Mouse (Mus musculus) CH12.LX (cell line): Measurements from ENCODE around the gene Ap1g2. TPM values are rescaled to one million over a fixed set of nuclear protein-coding genes. Genes with fewer than 3 reads are reported as not detected.

ENCODE experiments used
- DNase-seq: peaks from one replicate; pipeline ENCODE4 v3.0.0-alpha.2; 2013; ENCODE audit errors: extremely low read depth
- H3K27ac ChIP-seq: 2 replicates; pipeline ENCODE4 v1.5.1; 2012; ENCODE audit warnings: low read depth, mild to moderate bottlenecking, control low read depth, moderate library complexity; ENCODE audit not compliant: insufficient read depth
- H3K27me3 ChIP-seq: replicated peaks from 2 replicates; pipeline ENCODE3; 2012; ENCODE audit warnings: inconsistent platforms
- H3K36me3 ChIP-seq, 2 experiments: replicated peaks in 1 of 2; 2 replicates each; pipeline versions ENCODE3 to v1.6.1; 2012; ENCODE audit warnings: inconsistent platforms in 1 of 2, low read length in 1 of 2, mild to moderate bottlenecking in 1 of 2, mixed read lengths in 1 of 2, moderate library complexity in 1 of 2; ENCODE audit not compliant: control insufficient read depth in 1 of 2, insufficient read depth in 1 of 2
- H3K4me1 ChIP-seq, 2 experiments: 2 replicates each; pipeline ENCODE4 v1.6.1; 2012; ENCODE audit warnings: inconsistent platforms in 1 of 2, moderate library complexity in 1 of 2; ENCODE audit not compliant: insufficient read depth in 2 of 2, control insufficient read depth in 1 of 2
- H3K4me2 ChIP-seq: 2 replicates; pipeline ENCODE4 v1.6.1; 2012; ENCODE audit warnings: low read depth, mild to moderate bottlenecking, control low read depth; ENCODE audit not compliant: poor library complexity, insufficient read depth, severe bottlenecking
- H3K4me3 ChIP-seq, 3 experiments: fragments of 150-350 bp in 1 of 3; sonication (generic) in 1 of 3; replicated peaks in 1 of 3; 2 replicates each; pipeline versions ENCODE3 to v1.5.1; 2011 to 2012; ENCODE audit warnings: low read depth in 2 of 3, low read length in 2 of 3, mild to moderate bottlenecking in 2 of 3, moderate library complexity in 2 of 3, control low read depth in 1 of 3, improper control_type of control experiment in 1 of 3, inconsistent platforms in 1 of 3, mixed read lengths in 1 of 3; ENCODE audit not compliant: poor library complexity in 1 of 3
- H3K79me2 ChIP-seq: replicated peaks from 2 replicates; pipeline ENCODE4 v1.6.1; 2012; ENCODE audit warnings: mild to moderate bottlenecking, moderate library complexity; ENCODE audit not compliant: control insufficient read depth, poor library complexity, insufficient read depth, severe bottlenecking; ENCODE audit errors: extremely low read depth
- H3K9ac ChIP-seq: 2 replicates; pipeline ENCODE4 v1.6.1; 2012; ENCODE audit warnings: low read depth, mild to moderate bottlenecking, control low read depth, moderate library complexity; ENCODE audit not compliant: insufficient read depth
- H3K9me3 ChIP-seq: replicated peaks from 2 replicates; pipeline ENCODE3; 2012; ENCODE audit warnings: low read length, inconsistent platforms, mixed read lengths
- CHD2 ChIP-seq: IDR thresholded peaks from 2 replicates; pipeline ENCODE4 v1.6.1; 2011; ENCODE audit warnings: low read length, improper control_type of control experiment
- CTCF ChIP-seq, 2 experiments: IDR thresholded peaks in 1 of 2; conservative IDR thresholded peaks in 1 of 2; 2 replicates each; pipeline ENCODE4 v1.5.1; 2011 to 2012; ENCODE audit warnings: low read depth in 2 of 2, low read length in 2 of 2, improper control_type of control experiment in 1 of 2, inconsistent platforms in 1 of 2, mild to moderate bottlenecking in 1 of 2, moderate library complexity in 1 of 2
- ELF1 ChIP-seq: IDR thresholded peaks from 2 replicates; pipeline ENCODE4 v1.6.1; 2014; ENCODE audit warnings: low read depth, mild to moderate bottlenecking, inconsistent platforms, low read length, improper control_type of control experiment
- EP300 ChIP-seq: IDR thresholded peaks from 2 replicates; pipeline ENCODE4 v1.6.1; 2011; ENCODE audit warnings: low read length, improper control_type of control experiment
- IRF4 ChIP-seq: IDR thresholded peaks from 2 replicates; pipeline ENCODE4 v1.6.1; 2014; ENCODE audit warnings: low read depth, mild to moderate bottlenecking, inconsistent platforms, low read length, improper control_type of control experiment
- JUN ChIP-seq: IDR thresholded peaks from 2 replicates; pipeline ENCODE4 v1.6.1; 2011; ENCODE audit warnings: low read depth, mild to moderate bottlenecking, low read length, improper control_type of control experiment, moderate library complexity; ENCODE audit not compliant: insufficient read depth
- JUND ChIP-seq: conservative IDR thresholded peaks from 2 replicates; pipeline ENCODE4 v1.6.1; 2011; ENCODE audit warnings: low read depth, low read length, improper control_type of control experiment
- MAZ ChIP-seq: IDR thresholded peaks from 2 replicates; pipeline ENCODE4 v1.6.1; 2012; ENCODE audit warnings: low read depth, mild to moderate bottlenecking, inconsistent platforms, low read length, improper control_type of control experiment, moderate library complexity
- MEF2A ChIP-seq: IDR thresholded peaks from 2 replicates; pipeline ENCODE4 v1.6.1; 2014; ENCODE audit warnings: low read depth, mild to moderate bottlenecking, inconsistent platforms, low read length, improper control_type of control experiment, borderline replicate concordance
- MXI1 ChIP-seq: IDR thresholded peaks from 2 replicates; pipeline ENCODE4 v1.6.1; 2011; ENCODE audit warnings: mild to moderate bottlenecking, low read depth, low read length, improper control_type of control experiment
- MYC ChIP-seq: IDR thresholded peaks from 2 replicates; pipeline ENCODE4 v1.6.1; 2011; ENCODE audit warnings: low read depth, mild to moderate bottlenecking, improper control_type of control experiment, low read length
- NELFE ChIP-seq: IDR thresholded peaks from 2 replicates; pipeline ENCODE4 v1.6.1; 2011; ENCODE audit warnings: low read depth, low read length, improper control_type of control experiment
- PAX5 ChIP-seq: IDR thresholded peaks from 2 replicates; pipeline ENCODE4 v1.6.1; 2012; ENCODE audit warnings: low read length, inconsistent platforms, mixed read lengths
- POLR2A ChIP-seq: IDR thresholded peaks from 2 replicates; pipeline ENCODE4 v1.6.1; 2011; ENCODE audit warnings: low read depth, mild to moderate bottlenecking, improper control_type of control experiment, low read length
- RAD21 ChIP-seq: IDR thresholded peaks from 2 replicates; pipeline ENCODE4 v1.6.1; 2011; ENCODE audit warnings: low read depth, mild to moderate bottlenecking, low read length, improper control_type of control experiment, moderate library complexity
- RCOR1 ChIP-seq: conservative IDR thresholded peaks from 2 replicates; pipeline ENCODE4 v1.6.1; 2012; ENCODE audit warnings: low read depth, mild to moderate bottlenecking, inconsistent platforms, low read length, improper control_type of control experiment
- SIN3A ChIP-seq: IDR thresholded peaks from 2 replicates; pipeline ENCODE4 v1.6.1; 2012; ENCODE audit warnings: low read length, improper control_type of control experiment, inconsistent platforms
- SMC3 ChIP-seq: IDR thresholded peaks from 2 replicates; pipeline ENCODE4 v1.6.1; 2011; ENCODE audit warnings: low read depth, low read length, improper control_type of control experiment
- TBP ChIP-seq: conservative IDR thresholded peaks from 2 replicates; pipeline ENCODE4 v1.6.1; 2011; ENCODE audit warnings: low read depth, low read length, improper control_type of control experiment
- TCF12 ChIP-seq: IDR thresholded peaks from 2 replicates; pipeline ENCODE4 v1.6.1; 2014; ENCODE audit warnings: low read depth, mild to moderate bottlenecking, inconsistent platforms, low read length, improper control_type of control experiment
- UBTF ChIP-seq: IDR thresholded peaks from 2 replicates; pipeline ENCODE4 v1.6.1; 2012; ENCODE audit warnings: low read depth, mild to moderate bottlenecking, inconsistent platforms, low read length, improper control_type of control experiment, moderate library complexity
- USF1 ChIP-seq: IDR thresholded peaks from 2 replicates; pipeline ENCODE4 v1.6.1; 2014; ENCODE audit warnings: low read depth, mild to moderate bottlenecking, inconsistent platforms, low read length, improper control_type of control experiment
- USF2 ChIP-seq: conservative IDR thresholded peaks from 2 replicates; pipeline ENCODE4 v1.6.1; 2011; ENCODE audit warnings: low read depth, low read length, improper control_type of control experiment
- ZC3H11A ChIP-seq: IDR thresholded peaks from 2 replicates; pipeline ENCODE4 v1.6.1; 2012; ENCODE audit warnings: low read depth, mild to moderate bottlenecking, inconsistent platforms, low read length, improper control_type of control experiment
- ZKSCAN1 ChIP-seq: IDR thresholded peaks from 2 replicates; pipeline ENCODE4 v1.6.1; 2012; ENCODE audit warnings: low read depth, inconsistent platforms, low read length, improper control_type of control experiment, borderline replicate concordance
- ZNF384 ChIP-seq: IDR thresholded peaks from 2 replicates; pipeline ENCODE4 v1.6.1; 2012; ENCODE audit warnings: low read depth, low read length, improper control_type of control experiment, inconsistent platforms
- dilution Hi-C: fragments of 300-500 bp; cut with MboI; formaldehyde crosslinking; loops from 2 replicates; pipeline ENCODE4 v1.14.3; 2020; ENCODE audit warnings: low sequenced_read_pairs; ENCODE audit not compliant: extremely low pct_unique_long_range_greater_than_20kb, extremely low pct_ligation_motif_present
- in situ Hi-C: fragments of 300-500 bp; cut with MboI; formaldehyde crosslinking; loops from 3 replicates; pipeline ENCODE4 v1.14.3; 2019; ENCODE audit warnings: low sequenced_read_pairs, low pct_ligation_motif_present, low pct_unique_long_range_greater_than_20kb, mixed read lengths
- polyA plus RNA-seq: library from polyadenylated mRNA; unstranded; fragments of >175 nt; gene quantifications from 2 replicates; pipeline ENCODE4 v1.2.1, GENCODE M21; 2012; ENCODE audit warnings: low read depth; ENCODE audit not compliant: insufficient read length
- total RNA-seq, 2 experiments: library from RNA; depleted of rRNA; stranded (reverse); fragments of 300-350 nt in 1 of 2; fragments of >200 nt in 1 of 2; gene quantifications; 2 replicates each; pipeline ENCODE4 v1.2.3; 2012 to 2014

Gene Ap1g2
- total and polyA plus RNA-seq, 3 experiments, result 18.3 to 64.8 (median 28.5) TPM

GRCm38 (mm10) chr14:55094704-55095231 is 11.6 kb downstream of the Ap1g2 start, which contains the start of gene Thtpa (continued):
- TF ChIP-seq MEF2A (0 out of 2 replicates have a peak, but pooled peaks have one; percentile 13), USF2 (no peak), CTCF (conservative IDR thresholded peaks at IDR 0.05 in 1 of 2, IDR thresholded peaks at IDR 0.05 in 1 of 2; ENCODE audit: low read depth in 2 of 2, low read length in 2 of 2) (no peak), IRF4 (no peak), PAX5 (no peak), MAZ (no peak), TBP (no peak), EP300 (no peak), JUN (no peak), TCF12 (peak; percentile 31; the same call in 1 of the 2 replicates), USF1 (no peak), ZKSCAN1 (no peak), ELF1 (peak; percentile 88), ZNF384 (no peak), SIN3A (peak; percentile 54; the same call in 1 of the 2 replicates), NELFE (peak; percentile 46; the same call in 1 of the 2 replicates), ZC3H11A (no peak), MYC (no peak; the same call in 1 of the 2 replicates), SMC3 (no peak), JUND (no peak), RCOR1 (no peak)
- TF ChIP-seq, all 38 proteins: peak for 11

- Histone ChIP-seq H3K9ac (no peak overlapping the region), H3K79me2 (no peaks in the 10 kb centered on the region), H3K27ac (no peak overlapping the region), H3K27me3 (peaks cover 2% of the 10 kb centered on the region), H3K4me1 (peaks cover 9 to 53% of the 10 kb centered on the region in 2 experiments), H3K9me3 (no peaks in the 10 kb centered on the region), H3K36me3 (peaks cover 0 to 26% of the 10 kb centered on the region in 2 experiments), H3K4me3 (peak overlapping the region in 1 of 3 experiments; percentile 71), H3K4me2 (no peak overlapping the region)
- dilution Hi-C loops, result no loop called here
- DNase-seq, result peak; percentile 52
- in situ Hi-C loops, result no loop called here
- TF ChIP-seq TCF12 (no peak), JUN (no peak), RAD21 (peak; percentile 28), UBTF (no peak), POLR2A (no peak), MXI1 (no peak), MYC (no peak), CHD2 (no peak), ZC3H11A (no peak), EP300 (no peak), CTCF (conservative IDR thresholded peaks at IDR 0.05 in 1 of 2, IDR thresholded peaks at IDR 0.05 in 1 of 2; ENCODE audit: low read depth in 2 of 2, low read length in 2 of 2) (peak; percentile 31 to 53; a peak in 3 of 4 replicates)
Observed at GRCm38 (mm10) chr14:55093927-55094326, 12.5 kb downstream of the Ap1g2 start.
